Mouse (Mus musculus) brain, embryonic 14.5 days (tissue): ENCODE data around the gene Plekhj1. TPM values are rescaled to one million over a fixed set of nuclear protein-coding genes. Genes with fewer than 3 reads are reported as not detected.

Source experiments
- DNase-seq: peaks from one replicate; pipeline ENCODE4 v3.0.0-alpha.2; 2011; ENCODE audit warnings: low read depth
- CTCF ChIP-seq: fragments of 200-500 bp; IDR thresholded peaks from 2 replicates; pipeline ENCODE4 v1.5.1; 2012; ENCODE audit warnings: inconsistent platforms, mild to moderate bottlenecking, moderate library complexity, borderline replicate concordance; ENCODE audit not compliant: insufficient read depth, insufficient read length; ENCODE audit errors: extremely low read depth
- POLR2A ChIP-seq: fragments of 200-500 bp; IDR thresholded peaks from 2 replicates; pipeline ENCODE4 v1.6.1; 2012; ENCODE audit warnings: mild to moderate bottlenecking, inconsistent platforms, borderline replicate concordance; ENCODE audit not compliant: poor library complexity, insufficient read depth, insufficient read length, severe bottlenecking; ENCODE audit errors: extremely low read depth
- polyA plus RNA-seq: library from polyadenylated mRNA; depleted of rRNA; stranded (reverse); fragments of >200 nt; gene quantifications from 2 replicates; pipeline ENCODE4 v1.2.3, GENCODE M21; 2012; rRNA removed

Plekhj1 gene
- polyA plus RNA-seq, 1 experiment, result 88.7 TPM

DNA sequence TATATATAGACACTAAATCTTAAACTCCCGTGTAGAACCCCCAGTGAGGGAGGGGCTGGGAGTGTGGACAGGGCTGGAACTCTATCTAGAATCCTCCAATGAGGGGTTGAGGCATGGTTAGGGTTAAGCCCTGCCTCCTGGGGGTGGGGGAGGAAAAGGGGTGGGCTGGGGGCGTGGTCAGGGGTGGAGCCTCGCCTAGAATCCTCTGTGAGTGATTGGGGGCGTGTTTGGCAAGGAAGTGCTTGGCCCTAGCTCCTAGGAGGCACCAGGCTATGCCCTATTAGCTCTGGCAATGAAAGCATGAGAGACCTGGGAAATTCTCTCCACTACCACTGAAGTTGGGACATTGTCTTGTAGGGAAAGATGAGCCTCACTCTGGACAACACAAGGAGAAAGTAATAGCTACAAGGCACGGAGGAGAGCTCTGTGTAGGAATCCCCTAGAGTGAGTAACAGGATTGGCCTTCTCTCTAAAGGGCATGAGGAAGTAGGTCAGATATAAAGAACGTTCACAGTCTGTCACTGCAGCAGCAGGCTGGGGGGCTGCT, 46.3 kb downstream of the Plekhj1 start:
- TF ChIP-seq POLR2A, result no peak
- no peak for TF ChIP-seq CTCF
- DNase-seq, result peak; percentile 80

GRCm38 (mm10) chr10:80751188-80751832, 47.1 kb downstream of the Plekhj1 start:
- no peak for DNase-seq
- TF ChIP-seq POLR2A (no peak), CTCF (peak; percentile 20; the same call in 1 of the 2 replicates)

GRCm38 (mm10) chr10:80748609-80749008, 49.8 kb downstream of the Plekhj1 start:
- DNase-seq, result peak; percentile 40
- TF ChIP-seq CTCF, result no peak
- TF ChIP-seq POLR2A, result no peak

- DNase-seq, result peak; percentile 89
- TF ChIP-seq POLR2A, result no peak
- peak; percentile 98 for TF ChIP-seq CTCF
Observed at GRCm38 (mm10) chr10:80747410-80747809, 51.0 kb downstream of the Plekhj1 start.

Other genes with a start within 250 kb of the Plekhj1 start
- gene Rexo1, start 237.1 kb downstream of the Plekhj1 start, polyA plus RNA-seq, result 59.9 and 72.0 TPM in 2 replicates
- 12.2 and 15.9 TPM in 2 replicates for gene Klf16, start 221.3 kb downstream of the Plekhj1 start, polyA plus RNA-seq
- 170 and 188 TPM in 2 replicates for gene Abhd17a, start 208.3 kb downstream of the Plekhj1 start, polyA plus RNA-seq
- gene Scamp4, start 195.8 kb downstream of the Plekhj1 start, polyA plus RNA-seq, result 62.0 and 62.5 TPM in 2 replicates
- 12.7 and 17.3 TPM in 2 replicates for gene Adat3, start 195.7 kb downstream of the Plekhj1 start, polyA plus RNA-seq
- 4.2 and 4.5 TPM in 2 replicates for gene Gm49322, start 192.6 kb downstream of the Plekhj1 start, polyA plus RNA-seq
- 213 and 237 TPM in 2 replicates for gene Csnk1g2, start 175.8 kb downstream of the Plekhj1 start, polyA plus RNA-seq
- gene Btbd2, start 141.6 kb downstream of the Plekhj1 start, polyA plus RNA-seq, result 91.9 and 113 TPM in 2 replicates
- 96.9 and 115 TPM in 2 replicates for gene Mknk2, start 120.5 kb downstream of the Plekhj1 start, polyA plus RNA-seq
- gene Mob3a, start 96.6 kb downstream of the Plekhj1 start, polyA plus RNA-seq, result 36.9 and 47.3 TPM in 2 replicates
- gene Izumo4, start 96.4 kb downstream of the Plekhj1 start, polyA plus RNA-seq, result 47.6 and 70.2 TPM in 2 replicates
- 155 and 176 TPM in 2 replicates for gene Ap3d1, start 56.4 kb downstream of the Plekhj1 start, polyA plus RNA-seq
- 36.1 and 77.6 TPM in 2 replicates for gene Dot1l, start 43.4 kb downstream of the Plekhj1 start, polyA plus RNA-seq
- gene Sf3a2, start 428 bp downstream of the Plekhj1 start, polyA plus RNA-seq, result 76.3 and 77.0 TPM in 2 replicates
- gene Amh, start 6.6 kb upstream of the Plekhj1 start, polyA plus RNA-seq, result 1.7 and 2.1 TPM in 2 replicates
- gene Jsrp1, start 14.9 kb upstream of the Plekhj1 start, polyA plus RNA-seq, result 0.21 and 0.45 TPM in 2 replicates
- gene Oaz1, start 28.0 kb upstream of the Plekhj1 start, polyA plus RNA-seq, result 685 and 1,025 TPM in 2 replicates
- 5.2 and 7.7 TPM in 2 replicates for gene Lingo3, start 45.4 kb upstream of the Plekhj1 start, polyA plus RNA-seq
- 278 and 393 TPM in 2 replicates for gene Lsm7, start 56.6 kb upstream of the Plekhj1 start, polyA plus RNA-seq
- gene Sppl2b, start 56.6 kb upstream of the Plekhj1 start, polyA plus RNA-seq, result 110 and 134 TPM in 2 replicates
- gene Tmprss9, start 73.2 kb upstream of the Plekhj1 start, polyA plus RNA-seq, result 0.22 and 0.26 TPM in 2 replicates
- 174 and 253 TPM in 2 replicates for gene Timm13, start 102.3 kb upstream of the Plekhj1 start, polyA plus RNA-seq
- gene Lmnb2, start 119.6 kb upstream of the Plekhj1 start, polyA plus RNA-seq, result 58.8 and 72.3 TPM in 2 replicates
- gene Gadd45b, start 131.4 kb upstream of the Plekhj1 start, polyA plus RNA-seq, result 8.4 and 8.5 TPM in 2 replicates
- 13.3 and 13.6 TPM in 2 replicates for gene Gng7, start 216.3 kb upstream of the Plekhj1 start, polyA plus RNA-seq
- 41.5 and 66.5 TPM in 2 replicates for gene Diras1, start 227.0 kb upstream of the Plekhj1 start, polyA plus RNA-seq
- gene Slc39a3, start 238.8 kb upstream of the Plekhj1 start, polyA plus RNA-seq, result 70.0 and 77.9 TPM in 2 replicates